Mouse (Mus musculus) leukemia stem cell, adult 10-12 weeks (primary cell): Measurements from ENCODE around the gene Ctxn1. TPM values are rescaled to one million over a fixed set of nuclear protein-coding genes. Genes with fewer than 3 reads are reported as not detected.

Source experiments
- polyA plus RNA-seq: library from polyadenylated mRNA; stranded (reverse); fragments of >175 nt; gene quantifications from 2 replicates; pipeline ENCODE4 v1.2.3, GENCODE M21; 2012; ENCODE audit warnings: low replicate concordance

Ctxn1 gene
- 1.4 and 2.2 TPM in 2 replicates for polyA plus RNA-seq

GRCm38 (mm10) chr8:4259125-4259804 lies at the start of gene Ctxn1:
Gene Ctxn1 (minus strand): TSS chr8:4259274.

GRCm38 (mm10) chr8:4275275-4276110 lies 16.4 kb upstream of the Ctxn1 start, which contains the start of gene Timm44:
Gene Timm44 (minus strand): TSS chr8:4275913.

GRCm38 (mm10) chr8:4252934-4253841 lies 5.9 kb downstream of the Ctxn1 start, which contains the start of gene Snapc2:
Gene Snapc2 (plus strand): TSS chr8:4253080.

GRCm38 (mm10) chr8:4247951-4248540 lies 11.0 kb downstream of the Ctxn1 start, which contains the start of gene Tgfbr3l:
Gene Tgfbr3l (plus strand): TSS chr8:4248214.

GRCm38 (mm10) chr8:4238434-4239192 lies 20.5 kb downstream of the Ctxn1 start, which contains the start of the genes Map2k7 and Gm49320:
Gene Map2k7 (plus strand): TSS chr8:4238740.
Gene Gm49320 (plus strand): TSS chr8:4238865.

GRCm38 (mm10) chr8:4226739-4227347 lies 32.2 kb downstream of the Ctxn1 start, which contains the start of gene Lrrc8e:
Gene Lrrc8e (plus strand): TSS chr8:4226827.

GRCm38 (mm10) chr8:4216791-4217621 lies 42.1 kb downstream of the Ctxn1 start, which contains the start of gene Prr36:
Gene Prr36 (minus strand): TSS chr8:4217459.

Other genes with a start within 250 kb of the Ctxn1 start
- not detected in 2 replicates for gene Cd209f, start 153.4 kb downstream of the Ctxn1 start, polyA plus RNA-seq
- not detected in 2 replicates for gene Cd209g, start 125.2 kb downstream of the Ctxn1 start, polyA plus RNA-seq
- 4.8 and 11.4 TPM in 2 replicates for gene Evi5l, start 92.7 kb downstream of the Ctxn1 start, polyA plus RNA-seq
- 0.11 and 0.14 TPM in 2 replicates for gene Prr36, start 41.8 kb downstream of the Ctxn1 start, polyA plus RNA-seq
- 0.43 TPM in 1 of 2 replicates, not detected in the other for gene Lrrc8e, start 32.4 kb downstream of the Ctxn1 start, polyA plus RNA-seq
- 181 and 201 TPM in 2 replicates for gene Map2k7, start 20.5 kb downstream of the Ctxn1 start, polyA plus RNA-seq
- 1.9 and 10.4 TPM in 2 replicates for gene Gm49320, start 20.4 kb downstream of the Ctxn1 start, polyA plus RNA-seq
- gene Tgfbr3l, start 11.1 kb downstream of the Ctxn1 start, polyA plus RNA-seq = 29.8 and 37.7 TPM in 2 replicates
- gene Snapc2, start 6.2 kb downstream of the Ctxn1 start, polyA plus RNA-seq = 50.7 and 77.7 TPM in 2 replicates
- 47.7 and 54.9 TPM in 2 replicates for gene Timm44, start 16.6 kb upstream of the Ctxn1 start, polyA plus RNA-seq
- gene Ccl25, start 65.9 kb upstream of the Ctxn1 start, polyA plus RNA-seq = 1.2 and 2.2 TPM in 2 replicates
- gene Elavl1, start 66.1 kb upstream of the Ctxn1 start, polyA plus RNA-seq = 35.7 and 60.1 TPM in 2 replicates
- 0.03 and 0.57 TPM in 2 replicates for gene Cers4, start 233.8 kb upstream of the Ctxn1 start, polyA plus RNA-seq